Mouse (Mus musculus): ENCODE results near the gene Pdia4. TPM values are rescaled to one million over a fixed set of nuclear protein-coding genes. Genes with fewer than 3 reads are reported as not detected.

Pdia4 gene
- polyA plus RNA-seq (2014; fragmentation: Illumina TruSeq; extraction: RNeasy Lipid Tissue Mini Kit (QIAGEN cat#74804); ENCODE audit: low read depth, low replicate concordance): 69.0 TPM

GRCm38 (mm10) chr6:47813257-47813878 is at the start of gene Pdia4:
Pdia4 (minus strand) TSS chr6:47813430.

GRCm38 (mm10) chr6:47835482-47835983 is 22.3 kb upstream of the Pdia4 start, which contains the start of gene Zfp398:
Zfp398 (plus strand) TSS chr6:47835661.

GRCm38 (mm10) chr6:47830104-47831078 is 17.2 kb upstream of the Pdia4 start, which contains the start of gene Zfp786:
Zfp786 (minus strand) TSS chr6:47830867.

Other genes with a start within 250 kb of the Pdia4 start
- 13.1 TPM for gene Ezh2, start 218.1 kb downstream of the Pdia4 start, polyA plus RNA-seq (2014; fragmentation: Illumina TruSeq; extraction: RNeasy Lipid Tissue Mini Kit (QIAGEN cat#74804); ENCODE audit: low read depth, low replicate concordance)
- 2.4 TPM for gene Zfp786, start 17.4 kb upstream of the Pdia4 start, polyA plus RNA-seq (2014; fragmentation: Illumina TruSeq; extraction: RNeasy Lipid Tissue Mini Kit (QIAGEN cat#74804); ENCODE audit: low read depth, low replicate concordance)
- 11.2 TPM for gene Zfp398, start 22.2 kb upstream of the Pdia4 start, polyA plus RNA-seq (2014; fragmentation: Illumina TruSeq; extraction: RNeasy Lipid Tissue Mini Kit (QIAGEN cat#74804); ENCODE audit: low read depth, low replicate concordance)
- gene Zfp282, start 63.8 kb upstream of the Pdia4 start, polyA plus RNA-seq (2014; fragmentation: Illumina TruSeq; extraction: RNeasy Lipid Tissue Mini Kit (QIAGEN cat#74804); ENCODE audit: low read depth, low replicate concordance): 1.3 TPM
- gene Zfp212, start 107.0 kb upstream of the Pdia4 start, polyA plus RNA-seq (2014; fragmentation: Illumina TruSeq; extraction: RNeasy Lipid Tissue Mini Kit (QIAGEN cat#74804); ENCODE audit: low read depth, low replicate concordance): 2.4 TPM
- gene Zfp956, start 140.0 kb upstream of the Pdia4 start, polyA plus RNA-seq (2014; fragmentation: Illumina TruSeq; extraction: RNeasy Lipid Tissue Mini Kit (QIAGEN cat#74804); ENCODE audit: low read depth, low replicate concordance): 1.1 TPM
- 4.9 TPM for gene Zfp777, start 235.5 kb upstream of the Pdia4 start, polyA plus RNA-seq (2014; fragmentation: Illumina TruSeq; extraction: RNeasy Lipid Tissue Mini Kit (QIAGEN cat#74804); ENCODE audit: low read depth, low replicate concordance)